ENCODE assay signal across 10 mouse cellular contexts in genomic region chr9:51517643-51518042, GRCm38 (mm10).
A peak's percentile ranks its signal among the peaks of the same experiment; 100 is the strongest.
DNase-seq lines count a peak whose midpoint lies in the region; ATAC-seq and TF ChIP-seq lines count a peak whose summit lies in the region.
"Had no signal": no experiment of that assay in that cellular context is flagged by ENCODE, and none has a peak within 500 bp of the region (broad histone marks: within the 10 kb centered on the region; RNA-seq: fewer than 3 reads in every experiment).

No protein-coding gene starts in this region.

- no peak for ATAC-seq in granulocyte monocyte progenitor cell, adult 5-6 weeks (replicated peaks; ENCODE audit: poor library complexity, severe bottlenecking)
- ATAC-seq: Patski had no signal

- peak; percentile 16 for DNase-seq in gastrocnemius, postnatal 14 days
- no peak for DNase-seq in gastrocnemius, postnatal 36 days
- DNase-seq in brain, embryonic 14.5 days (ENCODE audit: low read depth) = peak; percentile 30
- DNase-seq in layer of hippocampus, adult 9-10 months (ENCODE audit: low spot score) = peak; percentile 66
- peak; percentile 62 for DNase-seq in left cerebral cortex, postnatal 4 days
- no peak for DNase-seq in spleen, adult 12 weeks (ENCODE audit: low spot score)
- DNase-seq: adrenal gland, adult 2 months; kidney, adult 11 months had no signal

- intact Hi-C loops in gastrocnemius, postnatal 14 days (cut with DNase I; ENCODE audit: low total_unique reads) = no loop called here
- intact Hi-C loops in gastrocnemius, postnatal 36 days (cut with DNase I) = no loop called here
- intact Hi-C loops in left cerebral cortex, postnatal 4 days (cut with DNase I) = no loop called here

- TF ChIP-seq CTCF in brain, embryonic 14.5 days (IDR thresholded peaks at IDR 0.05; ENCODE audit: borderline replicate concordance, extremely low read depth, insufficient read depth, insufficient read length) = no peak

- TF ChIP-seq POLR2A in brain, embryonic 14.5 days (IDR thresholded peaks at IDR 0.05; ENCODE audit: borderline replicate concordance, extremely low read depth, insufficient read depth, insufficient read length, poor library complexity, severe bottlenecking) = no peak

Comparison
In these comparisons a context has a peak if more than half of its experiments do, and no peak if none do; other contexts are left out.
1. DNase-seq: peak in gastrocnemius, postnatal 14 days (single experiment), brain, embryonic 14.5 days (single experiment), layer of hippocampus, adult 9-10 months (single experiment) and left cerebral cortex, postnatal 4 days (single experiment); none in gastrocnemius, postnatal 36 days (0 of 2) and spleen, adult 12 weeks (single experiment).